Mouse (Mus musculus) intestine, postnatal 0 days (tissue): Measurements from ENCODE around the gene Omd. TPM values are rescaled to one million over a fixed set of nuclear protein-coding genes. Genes with fewer than 3 reads are reported as not detected.

ENCODE experiments used
- ATAC-seq: fragments of 200-750 bp; cut with Nextera tagmentation; 2 replicates; pipeline ENCODE4 v1.8.0; 2017; ENCODE audit warnings: mild to moderate bottlenecking, moderate TSS enrichment, moderate library complexity
- H3K27ac ChIP-seq: fragments of 300-500 bp; sonication (generic); 2 replicates; pipeline ENCODE4 v1.5.1; 2014; ENCODE audit warnings: mild to moderate bottlenecking, low read depth, low read length, moderate library complexity
- H3K27me3 ChIP-seq: fragments of 300-500 bp; sonication (generic); replicated peaks from 2 replicates; pipeline ENCODE4 v1.6.1; 2014; ENCODE audit warnings: low read length, mixed read lengths; ENCODE audit not compliant: control insufficient read depth, insufficient read depth
- H3K36me3 ChIP-seq: fragments of 300-500 bp; sonication (generic); 2 replicates; pipeline ENCODE4 v1.6.1; 2014; ENCODE audit warnings: mild to moderate bottlenecking, moderate library complexity; ENCODE audit not compliant: control insufficient read depth, insufficient read depth
- H3K4me1 ChIP-seq: fragments of 300-500 bp; sonication (generic); replicated peaks from 2 replicates; pipeline ENCODE4 v1.6.1; 2014; ENCODE audit warnings: antibody characterized with exemption, low read length, mixed read lengths; ENCODE audit not compliant: control insufficient read depth, insufficient read depth
- H3K4me2 ChIP-seq: fragments of 300-500 bp; sonication (generic); replicated peaks from 2 replicates; pipeline ENCODE4 v1.6.1; 2014; ENCODE audit warnings: low read depth, mild to moderate bottlenecking, moderate library complexity
- H3K4me3 ChIP-seq: fragments of 300-500 bp; sonication (generic); 2 replicates; pipeline ENCODE4 v1.5.1; 2014; ENCODE audit warnings: low read depth, low read length
- H3K9ac ChIP-seq: fragments of 300-500 bp; sonication (generic); 2 replicates; pipeline ENCODE4 v1.6.1; 2014; ENCODE audit warnings: mild to moderate bottlenecking, low read depth, low read length
- H3K9me3 ChIP-seq: fragments of 300-500 bp; sonication (generic); 2 replicates; pipeline ENCODE4 v1.6.1; 2016; ENCODE audit warnings: mixed run types; ENCODE audit not compliant: control insufficient read depth
- CTCF ChIP-seq: sonication (generic); IDR thresholded peaks from 2 replicates; pipeline ENCODE4 v1.5.1; 2016; ENCODE audit warnings: low read depth, mild to moderate bottlenecking, control low read depth, antibody characterized with exemption, moderate library complexity
- WGBS: fragments of 180-500 bp; shearing (Covaris S2); extraction: QIAGEN DNeasy Blood & Tissue Kit; methylation state at CpG from one replicate; pipeline ENCODE4 v1.1.7; 2014; 5-methylcytosine and 5-hydroxymethylcytosine counted together
- polyA plus RNA-seq: library from polyadenylated mRNA; unstranded; fragments of >200 nt; fragmentation: Nextera tagmentation; extraction: Ambion mirVana; gene quantifications from 2 replicates; pipeline ENCODE4 v1.2.1, GENCODE M21; 2015

The Omd gene
- polyA plus RNA-seq, 1 experiment from 2014 or later, result 0.33 TPM

- no peak for TF ChIP-seq CTCF
- no peaks in the 10 kb centered on the region for H3K4me1 ChIP-seq
- ATAC-seq, result no peak
- H3K27ac ChIP-seq, result no peak overlapping the region
- H3K4me3 ChIP-seq, result no peak overlapping the region
- 59% methylated on average over 1 of the region's 1 CpGs for WGBS
- H3K9ac ChIP-seq, result no peak overlapping the region
- no peaks in the 10 kb centered on the region for H3K36me3 ChIP-seq
- H3K9me3 ChIP-seq, result no peaks in the 10 kb centered on the region
- H3K4me2 ChIP-seq, result no peak overlapping the region
- H3K27me3 ChIP-seq, result no peaks in the 10 kb centered on the region
Measured at GRCm38 (mm10) chr13:49547563-49548150, 34.6 kb upstream of the Omd start.

GRCm38 (mm10) chr13:49549616-49550015 lies 32.6 kb upstream of the Omd start:
- Histone ChIP-seq H3K4me1 (no peaks in the 10 kb centered on the region), H3K9me3 (no peaks in the 10 kb centered on the region), H3K27me3 (no peaks in the 10 kb centered on the region), H3K4me3 (no peak overlapping the region), H3K4me2 (no peak overlapping the region), H3K27ac (no peak overlapping the region), H3K36me3 (no peaks in the 10 kb centered on the region), H3K9ac (no peak overlapping the region)
- TF ChIP-seq CTCF, result no peak
- WGBS, result 81% methylated on average over 3 of the region's 3 CpGs
- no peak for ATAC-seq

GRCm38 (mm10) chr13:49554519-49554918 lies 27.7 kb upstream of the Omd start:
- no peak overlapping the region for H3K4me3 ChIP-seq
- WGBS, result 85% methylated on average over 5 of the region's 5 CpGs

GRCm38 (mm10) chr13:49556203-49556602 lies 26.1 kb upstream of the Omd start:
- WGBS, result 94% methylated on average over 1 of the region's 1 CpGs
- Histone ChIP-seq H3K27me3 (no peaks in the 10 kb centered on the region), H3K4me1 (no peaks in the 10 kb centered on the region), H3K36me3 (no peaks in the 10 kb centered on the region), H3K27ac (no peak overlapping the region), H3K9ac (no peak overlapping the region), H3K9me3 (no peaks in the 10 kb centered on the region), H3K4me3 (no peak overlapping the region), H3K4me2 (no peak overlapping the region)
- TF ChIP-seq CTCF, result no peak
- ATAC-seq, result no peak

More at GRCm38 (mm10) chr13:49554519-49554918, 27.7 kb upstream of the Omd start:
- no peak overlapping the region for H3K27ac ChIP-seq
- no peaks in the 10 kb centered on the region for H3K27me3 ChIP-seq
- no peak overlapping the region for H3K9ac ChIP-seq
- H3K9me3 ChIP-seq, result no peaks in the 10 kb centered on the region
- H3K36me3 ChIP-seq, result no peaks in the 10 kb centered on the region
- no peak for TF ChIP-seq CTCF
- no peaks in the 10 kb centered on the region for H3K4me1 ChIP-seq
- no peak for ATAC-seq
- H3K4me2 ChIP-seq, result no peak overlapping the region

GRCm38 (mm10) chr13:49556924-49557323 lies 25.3 kb upstream of the Omd start:
- no peaks in the 10 kb centered on the region for H3K9me3 ChIP-seq
- no peak overlapping the region for H3K9ac ChIP-seq
- no peaks in the 10 kb centered on the region for H3K4me1 ChIP-seq
- TF ChIP-seq CTCF, result no peak
- 55% methylated on average over 1 of the region's 1 CpGs for WGBS
- H3K27ac ChIP-seq, result no peak overlapping the region
- H3K27me3 ChIP-seq, result no peaks in the 10 kb centered on the region
- no peak overlapping the region for H3K4me2 ChIP-seq
- no peak overlapping the region for H3K4me3 ChIP-seq
- H3K36me3 ChIP-seq, result no peaks in the 10 kb centered on the region
- no peak for ATAC-seq

GRCm38 (mm10) chr13:49559185-49559584 lies 23.1 kb upstream of the Omd start:
- ATAC-seq, result no peak
- peak; percentile 69 for TF ChIP-seq CTCF
- 48% methylated on average over 2 of the region's 2 CpGs for WGBS
- Histone ChIP-seq H3K4me1 (no peaks in the 10 kb centered on the region), H3K27me3 (no peaks in the 10 kb centered on the region), H3K9ac (no peak overlapping the region), H3K4me3 (no peak overlapping the region), H3K4me2 (no peak overlapping the region), H3K27ac (no peak overlapping the region), H3K9me3 (no peaks in the 10 kb centered on the region), H3K36me3 (no peaks in the 10 kb centered on the region; the same call in 1 of the 2 replicates)

GRCm38 (mm10) chr13:49560886-49561285 lies 21.4 kb upstream of the Omd start:
- Histone ChIP-seq H3K4me2 (no peak overlapping the region), H3K9ac (no peak overlapping the region), H3K9me3 (no peaks in the 10 kb centered on the region), H3K4me1 (no peaks in the 10 kb centered on the region), H3K27ac (no peak overlapping the region), H3K27me3 (no peaks in the 10 kb centered on the region), H3K4me3 (no peak overlapping the region), H3K36me3 (no peaks in the 10 kb centered on the region; the same call in 1 of the 2 replicates)
- TF ChIP-seq CTCF, result no peak
- 54% methylated on average over 2 of the region's 2 CpGs for WGBS
- no peak for ATAC-seq
